Mouse (Mus musculus) gastrocnemius, postnatal 36 days (tissue): ENCODE measurements around the gene Zmynd10. TPM values are rescaled to one million over a fixed set of nuclear protein-coding genes. Genes with fewer than 3 reads are reported as not detected.
A peak's percentile ranks its signal among the peaks of the same experiment; 100 is the strongest.

Experiments used
- DNase-seq, 2 experiments: peaks; one replicate each; pipeline ENCODE4 v3.0.0; 2022
- intact Hi-C: fragments of 180-260 bp; cut with DNase I; formaldehyde crosslinking; loops from one replicate; pipeline ENCODE4 v1.15.1; 2025
- total RNA-seq, 2 experiments: library from RNA; stranded (reverse); gene quantifications; 2 replicates each; pipeline ENCODE4 v1.2.3; 2021

The Zmynd10 gene
- total RNA-seq, 2 experiments from 2014 or later = not detected

DNA sequence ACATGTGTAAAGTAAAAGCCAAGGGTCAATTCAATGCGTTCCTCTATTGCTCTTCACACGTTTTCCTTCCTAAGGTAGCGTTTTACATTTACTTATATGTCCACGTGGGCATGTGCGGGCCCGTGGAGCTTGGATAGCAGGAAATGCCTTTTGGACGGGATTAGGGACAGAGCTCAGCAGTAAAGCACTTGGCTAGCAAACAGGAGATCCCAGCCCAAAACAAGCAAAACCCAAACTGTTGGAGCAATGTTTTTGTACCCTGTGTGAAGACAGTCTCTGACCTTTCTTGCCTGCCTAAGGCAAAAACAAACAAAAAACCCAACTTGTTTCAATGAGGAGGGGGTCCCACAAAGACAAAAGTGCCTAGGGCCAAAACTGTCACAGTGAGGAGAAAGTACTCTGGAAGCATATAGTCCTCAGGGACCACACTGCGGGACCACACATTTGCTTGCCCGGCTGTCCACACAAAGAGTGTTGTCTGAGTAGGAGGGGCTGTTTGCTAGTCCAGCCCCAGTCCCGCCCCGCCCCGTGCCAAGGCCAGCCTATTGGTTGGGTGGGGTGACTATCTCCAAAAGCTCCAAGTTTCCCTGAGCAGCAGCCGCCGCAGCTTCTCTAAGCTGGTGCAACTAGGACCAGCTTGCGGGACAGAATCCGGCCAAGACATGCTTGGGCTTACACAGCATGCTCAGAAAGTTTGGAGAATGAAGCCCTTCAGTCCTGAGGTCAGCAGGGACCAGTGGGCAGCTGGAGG is 29.4 kb downstream of the Zmynd10 start, which contains the start of gene Hyal1:
Gene Hyal1, plus strand, starts transcription at position 571 of the 751 bp plus-strand sequence.
- intact Hi-C loops = no loop called here
- DNase-seq = peak; percentile 77 to 85

DNA sequence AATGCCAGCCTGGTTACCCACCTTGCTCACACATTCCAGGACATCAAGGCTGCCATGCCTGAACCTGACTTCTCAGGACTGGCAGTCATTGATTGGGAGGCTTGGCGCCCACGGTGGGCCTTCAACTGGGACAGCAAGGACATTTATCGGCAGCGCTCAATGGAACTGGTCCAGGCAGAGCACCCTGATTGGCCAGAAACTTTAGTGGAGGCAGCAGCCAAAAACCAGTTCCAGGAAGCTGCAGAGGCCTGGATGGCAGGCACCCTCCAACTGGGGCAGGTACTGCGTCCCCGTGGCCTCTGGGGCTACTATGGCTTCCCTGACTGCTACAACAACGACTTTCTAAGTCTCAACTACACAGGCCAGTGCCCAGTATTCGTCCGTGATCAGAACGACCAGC is 30.8 kb downstream of the Zmynd10 start:
- intact Hi-C loops = no loop called here
- DNase-seq = no peak

DNA sequence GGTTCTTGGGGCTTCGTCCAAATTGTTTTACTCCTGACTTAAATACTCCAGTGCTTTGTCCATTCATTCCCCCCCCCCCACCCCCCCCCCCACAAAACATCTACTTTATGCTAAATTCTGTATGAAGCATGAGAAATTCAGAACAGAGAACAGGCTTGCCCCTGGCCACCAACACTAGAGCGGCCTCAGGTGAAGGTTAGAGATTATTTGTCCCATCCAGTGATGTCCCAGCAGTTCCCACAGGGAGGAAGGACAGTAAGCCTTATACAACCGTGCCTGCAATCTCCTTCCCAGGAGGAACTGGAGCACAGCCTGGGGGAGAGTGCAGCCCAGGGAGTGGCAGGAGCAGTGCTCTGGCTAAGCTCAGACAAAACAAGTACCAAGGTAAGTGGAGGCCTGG is 31.5 kb downstream of the Zmynd10 start, which contains the start of gene Naa80:
Gene Naa80, plus strand, starts transcription at position 301 of the 400 bp plus-strand sequence.
- DNase-seq = no peak
- intact Hi-C loops = no loop called here

DNA sequence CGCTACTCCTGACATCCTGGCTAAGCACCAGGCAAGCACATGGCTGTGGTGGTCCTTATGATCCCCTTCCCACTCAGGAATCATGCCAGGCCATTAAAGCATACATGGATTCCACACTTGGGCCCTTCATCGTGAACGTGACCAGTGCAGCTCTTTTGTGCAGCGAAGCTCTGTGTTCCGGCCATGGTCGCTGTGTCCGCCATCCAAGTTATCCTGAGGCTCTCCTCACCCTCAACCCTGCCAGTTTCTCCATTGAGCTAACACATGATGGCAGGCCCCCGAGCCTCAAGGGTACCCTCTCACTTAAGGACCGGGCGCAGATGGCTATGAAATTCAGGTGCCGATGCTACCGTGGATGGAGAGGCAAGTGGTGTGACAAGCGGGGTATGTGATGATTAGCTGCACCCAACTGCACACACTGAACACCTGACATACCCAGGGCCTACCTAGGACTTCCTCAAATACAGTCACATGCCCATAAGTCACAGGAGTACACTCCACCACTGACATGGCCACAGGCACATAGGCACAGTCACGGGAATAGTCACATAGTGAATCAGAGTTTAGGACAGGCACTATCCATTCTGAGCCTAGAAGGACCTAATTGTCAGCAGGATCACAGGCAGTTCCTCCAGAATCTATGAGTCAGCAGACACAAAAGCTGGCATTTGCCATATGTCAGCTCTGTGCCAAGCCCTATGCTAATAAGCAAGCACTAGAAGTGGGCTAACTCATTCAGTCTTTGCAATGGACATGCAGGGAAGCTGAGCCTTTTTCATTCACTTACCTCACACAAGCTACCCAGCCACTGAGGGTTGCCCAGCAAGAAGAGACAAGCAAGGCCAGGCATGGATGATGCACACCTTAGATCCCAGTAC is 32.2 kb downstream of the Zmynd10 start:
- DNase-seq = no peak
- intact Hi-C loops = no loop called here

DNA sequence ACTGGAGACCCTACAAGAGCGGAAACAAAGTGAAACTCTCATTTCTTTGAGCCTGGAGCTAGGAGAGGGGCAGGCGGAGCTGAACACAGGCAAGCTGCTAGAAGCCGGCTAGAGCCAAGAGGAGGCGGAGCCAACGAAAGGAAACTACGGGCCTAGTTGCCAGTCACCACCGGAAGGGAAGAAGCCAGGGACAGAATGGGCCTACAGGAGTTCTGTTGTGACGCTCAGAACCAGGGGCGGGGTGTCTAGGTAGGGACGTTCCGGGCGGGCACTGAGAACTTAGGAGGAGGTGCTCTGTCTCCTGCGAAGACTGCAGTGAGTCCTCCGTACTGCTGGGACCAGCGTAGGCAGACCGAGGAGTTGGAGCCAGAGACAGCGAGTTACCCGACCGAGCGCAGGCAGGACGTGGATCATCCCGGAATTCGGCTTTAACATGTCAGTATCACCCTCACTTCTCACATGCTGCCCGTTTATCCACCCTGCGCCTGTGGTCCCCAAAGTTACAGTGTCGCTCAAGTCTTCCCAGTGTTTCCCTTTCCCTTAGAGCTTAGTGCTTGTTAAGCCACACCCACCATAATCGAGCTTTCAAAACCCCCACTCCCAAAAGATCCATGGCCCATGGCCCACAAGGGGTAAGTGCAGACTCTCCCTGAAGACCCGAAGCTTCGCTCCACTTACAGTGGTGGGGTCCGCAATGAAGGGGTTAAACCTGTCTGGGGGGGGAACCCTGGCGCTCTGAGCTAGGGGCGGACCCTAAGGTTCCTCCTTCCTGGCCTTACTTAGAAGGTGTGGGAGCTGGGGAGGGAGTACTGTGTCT is 33.6 kb downstream of the Zmynd10 start, which contains the start of gene Hyal3:
Gene Hyal3, plus strand, starts transcription at position 318 of the 817 bp plus-strand sequence.
- DNase-seq = peak; percentile 82 to 86
- intact Hi-C loops = no loop called here

DNA sequence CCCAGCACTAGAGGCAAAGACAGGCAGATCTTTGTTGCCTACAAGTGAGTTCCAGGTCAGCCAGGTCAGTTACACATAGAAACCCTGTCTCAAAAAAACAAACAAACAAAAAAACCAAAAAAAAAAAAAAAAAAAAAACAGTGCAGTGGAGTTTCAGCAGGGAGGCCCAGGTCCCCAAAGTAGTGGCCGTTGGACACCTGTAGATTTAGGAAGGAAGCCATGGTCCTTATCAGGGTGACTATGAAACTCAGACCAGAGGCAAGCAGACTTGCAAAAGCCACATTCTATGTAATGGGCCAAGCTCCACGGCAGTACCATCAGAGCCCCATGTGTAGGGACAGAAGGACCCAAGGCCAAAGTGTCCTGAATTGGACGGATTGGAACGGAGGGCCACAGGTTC is 34.5 kb downstream of the Zmynd10 start:
- no peak for DNase-seq
- intact Hi-C loops = no loop called here

DNA sequence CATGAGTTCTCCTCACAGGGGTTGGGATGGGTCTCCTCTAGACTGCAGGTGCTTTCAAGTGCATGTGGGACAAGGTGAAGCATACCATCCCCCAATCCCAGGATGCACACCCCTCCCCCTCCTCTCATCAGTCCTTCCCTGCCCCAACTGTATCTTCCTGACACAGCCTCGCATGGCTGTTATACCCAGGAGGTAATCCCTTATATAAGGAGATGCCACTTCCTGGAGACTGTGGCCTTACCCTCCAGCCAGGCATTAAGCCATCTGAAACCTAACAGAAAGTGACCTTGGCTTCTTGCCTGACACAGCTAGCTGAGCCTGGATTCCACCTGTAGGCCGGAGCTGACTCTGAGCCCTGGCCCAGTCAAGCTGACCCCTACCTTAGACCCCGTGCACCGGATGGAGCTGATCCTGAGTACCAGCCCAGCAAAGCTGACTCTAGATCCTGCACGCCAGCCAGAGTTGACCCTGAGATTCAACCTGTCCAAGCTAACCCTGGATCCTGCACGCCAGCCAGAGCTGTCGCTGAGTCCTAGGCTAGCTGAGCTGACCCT is 35.5 kb downstream of the Zmynd10 start:
- no peak for DNase-seq
- intact Hi-C loops = no loop called here

DNA sequence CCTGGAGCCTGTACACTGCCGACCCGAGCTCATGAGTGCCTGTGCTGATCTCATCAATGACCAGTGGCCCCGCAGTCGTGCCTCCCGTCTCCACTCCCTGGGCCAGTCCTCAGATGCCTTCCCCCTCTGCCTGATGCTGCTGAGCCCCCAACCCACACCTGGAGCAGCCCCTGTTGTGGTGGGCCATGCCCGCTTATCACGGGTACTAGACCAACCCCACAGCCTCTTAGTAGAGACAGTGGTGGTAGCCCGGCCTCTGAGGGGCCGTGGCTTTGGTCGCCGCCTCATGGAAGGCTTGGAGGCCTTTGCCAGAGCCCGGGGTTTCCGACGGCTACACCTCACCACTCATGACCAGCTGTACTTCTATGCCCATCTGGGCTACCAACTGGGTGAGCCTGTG is 36.1 kb downstream of the Zmynd10 start:
- intact Hi-C loops = no loop called here
- no peak for DNase-seq

DNA sequence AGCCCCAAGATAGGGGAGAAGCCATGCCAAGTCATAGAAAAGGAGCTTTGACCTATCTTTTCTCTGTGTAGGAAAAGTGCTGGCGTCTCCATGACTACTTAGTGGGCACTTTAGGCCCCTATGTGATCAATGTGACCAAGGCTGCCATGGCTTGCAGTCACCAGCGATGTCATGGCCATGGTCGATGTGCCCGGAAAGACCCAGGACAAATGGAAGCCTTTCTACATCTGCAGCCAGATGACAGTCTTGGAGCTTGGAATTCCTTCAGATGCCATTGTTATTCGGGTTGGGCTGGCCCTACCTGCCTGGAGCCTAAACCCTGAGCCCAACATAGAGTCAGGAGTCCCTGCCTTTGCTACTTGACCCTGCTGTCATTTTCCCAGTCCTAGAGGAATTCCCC is 39.4 kb downstream of the Zmynd10 start:
- intact Hi-C loops = no loop called here
- no peak for DNase-seq

DNA sequence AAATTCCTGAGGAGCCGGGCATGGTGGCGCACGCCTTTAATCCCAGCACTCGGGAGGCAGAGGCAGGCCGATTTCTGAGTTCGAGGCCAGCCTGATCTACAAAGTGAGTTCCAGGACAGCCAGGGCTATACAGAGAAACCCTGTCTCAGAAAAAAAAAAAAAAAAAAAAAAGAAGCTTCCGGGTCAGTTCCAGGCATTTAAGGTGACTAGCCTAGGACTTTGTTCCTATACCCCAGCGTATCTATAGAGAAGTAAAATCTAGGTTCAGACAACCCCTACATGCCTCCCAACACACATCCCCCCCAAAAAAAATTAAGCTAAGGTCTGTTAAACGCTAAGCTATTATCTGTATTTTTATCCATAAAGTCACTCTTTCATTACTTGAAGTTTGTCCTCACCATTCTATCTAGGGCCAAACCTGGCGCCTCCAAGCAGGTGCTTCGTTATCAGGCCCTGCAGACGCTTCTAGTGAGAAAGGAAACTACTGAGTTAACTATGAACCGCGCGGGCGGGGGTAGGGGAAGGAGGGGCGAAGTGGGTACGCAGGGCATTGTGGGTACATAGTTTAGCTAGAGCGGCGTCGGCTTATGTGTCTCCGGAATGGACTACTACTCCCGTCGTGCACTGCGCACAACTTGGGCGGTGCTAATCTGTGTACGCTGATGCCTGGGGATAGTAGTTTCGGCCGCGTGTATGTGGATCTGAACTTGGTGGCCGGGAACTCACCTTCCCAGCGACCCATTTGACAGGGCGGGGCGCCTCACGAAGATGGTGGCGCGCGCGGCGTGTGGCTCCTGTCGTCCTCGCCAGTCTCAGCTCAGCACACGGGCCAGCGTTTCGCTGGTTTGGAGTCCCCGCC is 40.1 kb downstream of the Zmynd10 start, which contains the start of gene Ifrd2:
Gene Ifrd2, plus strand, starts transcription at position 669 of the 859 bp plus-strand sequence.
- DNase-seq = peak; percentile 91 to 95
- intact Hi-C loops = no loop called here

DNA sequence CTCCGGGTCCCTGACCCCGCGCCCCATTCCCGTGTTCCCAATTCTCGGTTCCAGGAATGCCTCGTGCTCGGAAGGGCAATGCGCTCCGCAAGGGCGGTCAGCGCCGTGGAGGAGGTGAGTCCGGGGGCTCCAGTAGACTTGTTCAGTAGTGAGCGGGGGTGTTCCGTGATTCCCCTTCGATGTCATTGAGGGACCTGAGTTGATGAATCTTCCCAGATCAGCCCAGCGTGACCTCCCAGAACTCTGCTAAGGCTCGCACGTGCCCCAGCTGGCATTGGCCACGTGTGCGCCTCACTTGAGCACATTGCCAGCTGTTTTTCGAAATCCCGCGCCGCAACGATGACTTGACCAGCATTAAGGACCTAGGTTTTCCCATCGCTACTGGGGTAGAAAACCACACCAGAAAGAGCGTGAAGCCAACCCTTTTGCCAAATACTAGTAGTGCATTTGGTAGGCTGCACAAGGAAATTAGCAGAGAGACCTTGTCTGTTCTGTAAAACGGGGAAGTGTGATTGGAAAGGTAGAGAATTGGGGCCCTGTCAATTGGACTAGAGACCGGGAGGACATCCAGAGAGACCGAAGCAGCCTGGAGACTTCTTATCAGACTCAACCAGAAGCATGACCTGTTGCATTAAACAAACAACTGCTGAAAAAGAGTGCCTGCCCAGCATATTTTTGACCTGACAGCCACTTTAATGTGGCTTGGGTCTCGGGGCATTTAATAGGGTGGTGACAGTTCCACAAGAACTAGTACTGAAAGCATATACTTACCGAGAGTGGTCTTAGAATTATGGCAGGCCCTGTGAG is 40.9 kb downstream of the Zmynd10 start:
- no peak for DNase-seq
- intact Hi-C loops = no loop called here

DNA sequence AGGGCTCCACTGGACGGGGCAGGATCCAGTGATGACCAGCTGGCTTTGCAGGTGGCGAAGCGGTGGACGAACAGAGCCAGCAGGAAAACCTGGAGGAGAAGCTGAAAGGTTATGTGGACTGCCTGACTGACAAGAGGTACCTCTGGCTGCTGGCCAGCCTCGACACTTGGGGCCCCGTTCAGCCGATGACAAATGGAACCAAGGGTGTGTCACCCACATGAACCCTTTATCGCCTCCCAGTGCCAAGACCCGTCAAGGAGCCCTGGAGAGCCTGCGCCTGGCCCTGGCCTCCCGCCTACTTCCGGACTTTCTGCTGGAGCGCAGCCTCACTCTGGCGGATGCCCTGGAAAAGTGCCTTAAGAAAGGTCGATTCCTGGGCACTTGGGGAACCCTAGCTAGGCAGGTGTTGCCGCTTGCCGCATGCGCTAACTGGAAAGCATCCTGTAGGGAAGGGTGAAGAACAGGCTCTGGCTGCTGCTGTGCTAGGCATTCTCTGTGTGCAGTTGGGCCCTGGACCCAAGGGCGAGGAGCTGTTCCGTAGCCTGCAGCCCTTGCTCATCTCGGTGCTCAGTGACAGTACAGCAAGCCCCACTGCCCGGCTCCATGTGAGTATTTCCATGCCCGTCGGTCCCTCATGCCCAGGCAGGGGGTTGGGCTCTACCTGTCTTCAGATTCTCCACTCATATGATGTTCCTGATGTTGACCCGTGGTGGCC is 43.1 kb downstream of the Zmynd10 start:
- DNase-seq = peak; percentile 61 to 67
- intact Hi-C loops = no loop called here

DNA sequence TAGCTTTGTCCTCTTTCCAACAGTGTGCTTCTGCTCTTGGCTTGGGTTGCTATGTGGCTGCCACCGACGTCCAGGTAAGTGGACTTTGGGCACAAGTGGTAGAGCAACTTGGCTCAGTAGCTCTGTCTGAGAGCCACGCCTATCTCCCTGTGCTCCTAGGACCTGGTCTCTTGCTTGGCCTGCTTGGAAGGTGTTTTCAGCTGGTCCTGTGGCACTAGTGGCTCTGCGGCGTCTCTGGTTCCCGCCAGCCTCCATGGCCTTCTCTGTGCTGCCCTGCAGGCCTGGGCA is 43.6 kb downstream of the Zmynd10 start:
- intact Hi-C loops = no loop called here
- DNase-seq = no peak

DNA sequence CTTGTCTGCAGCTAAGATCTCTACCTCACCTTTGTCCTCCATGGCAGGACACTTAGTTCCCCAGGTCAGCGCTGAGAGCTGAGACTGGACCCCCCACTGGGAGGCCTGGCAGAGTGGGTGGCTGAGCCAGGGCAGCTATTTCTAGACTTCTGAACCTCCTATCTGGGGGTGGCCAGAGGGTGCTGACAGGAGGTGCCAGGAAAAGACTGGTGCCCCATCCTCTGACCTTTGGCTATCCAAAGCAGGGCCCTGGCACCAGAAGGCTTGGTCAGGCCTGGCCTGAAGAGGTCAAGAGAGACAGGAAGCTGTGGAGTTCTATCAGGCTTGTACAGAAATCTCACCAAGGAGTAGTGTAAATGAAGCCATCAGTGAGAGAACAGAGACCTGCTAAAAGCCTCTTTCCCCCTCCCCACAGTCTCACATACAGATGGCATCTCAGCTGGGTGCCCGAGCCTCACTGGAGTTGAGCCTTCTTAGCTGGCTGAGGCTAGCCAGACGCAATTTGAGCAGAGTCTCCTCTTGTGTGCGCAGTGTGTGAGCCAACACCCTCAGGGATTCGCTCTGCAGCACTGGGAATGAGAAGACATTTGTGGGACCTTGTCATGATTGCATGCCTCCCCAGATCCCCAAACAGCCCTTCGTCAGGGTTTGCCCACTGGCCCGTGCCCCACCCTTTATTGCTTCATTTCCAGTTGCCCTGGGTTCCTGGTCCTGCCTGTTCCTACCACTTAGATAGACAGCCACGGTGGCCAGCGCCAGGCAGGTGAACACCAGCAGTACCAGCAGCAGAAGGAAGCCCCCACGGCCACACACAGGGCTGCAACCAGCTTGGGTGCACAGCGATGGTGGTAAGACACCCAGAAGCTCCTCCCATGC is 46.2 kb downstream of the Zmynd10 start:
- intact Hi-C loops = no loop called here
- DNase-seq = peak in 1 of 2 experiments; percentile 59

DNA sequence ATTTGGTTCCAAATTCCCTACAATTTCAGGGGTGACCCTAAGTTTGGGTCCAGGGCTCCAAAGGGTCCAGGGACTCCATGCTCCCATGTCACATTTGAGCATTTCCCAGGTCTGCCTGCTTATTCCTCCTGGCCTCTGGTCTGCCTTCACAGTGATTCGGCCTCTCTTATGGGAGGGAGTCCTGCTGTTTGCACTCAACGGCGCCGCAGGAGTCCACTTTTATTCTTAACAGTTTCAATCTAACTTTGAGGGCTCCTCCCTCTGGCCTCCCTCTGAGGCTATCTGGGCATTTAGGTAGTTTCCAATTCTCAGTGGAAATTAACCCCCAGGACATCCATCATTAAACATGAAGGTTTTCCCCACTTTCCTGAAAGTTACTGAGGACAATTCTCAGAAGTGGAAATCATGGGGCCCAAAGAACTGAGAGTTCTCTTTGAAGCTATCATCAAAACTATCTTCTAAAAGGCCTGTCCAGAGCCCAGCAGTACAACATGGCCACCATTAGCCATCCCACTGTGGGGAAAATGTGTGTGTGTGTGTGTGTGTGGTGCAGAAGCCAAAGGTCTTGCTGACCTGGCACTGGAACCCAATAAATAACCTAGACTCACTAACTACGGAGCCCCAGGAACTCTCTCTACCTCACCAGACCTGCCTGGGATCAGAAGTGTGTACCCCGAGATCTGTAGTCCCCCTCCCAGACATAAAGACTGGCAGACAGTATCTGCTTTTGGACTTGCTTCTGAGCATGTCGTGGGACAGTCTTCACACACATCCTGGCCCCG is 47.4 kb downstream of the Zmynd10 start:
- no peak for DNase-seq
- intact Hi-C loops = no loop called here
